Mouse (Mus musculus) left cerebral cortex, adult 2 months (tissue): ENCODE results near the gene Tldc1. TPM values are rescaled to one million over a fixed set of nuclear protein-coding genes. Genes with fewer than 3 reads are reported as not detected.

Experiments
- DNase-seq, 2 experiments: peaks; one replicate each; pipeline ENCODE4 v3.0.0; 2021 to 2022; ENCODE audit warnings: low spot score in 2 of 2, mixed read lengths in 1 of 2; ENCODE audit errors: extremely low spot score in 1 of 2
- H3K27ac ChIP-seq: fragments of 200-600 bp; 2 replicates; pipeline ENCODE4 v1.8.1; 2022
- H3K4me3 ChIP-seq: fragments of 200-600 bp; 2 replicates; pipeline ENCODE4 v1.8.1; 2022
- CTCF ChIP-seq: fragments of 200-600 bp; IDR thresholded peaks from 2 replicates; pipeline ENCODE4 v1.8.1; 2022; ENCODE audit warnings: antibody characterized with exemption, mild to moderate bottlenecking, moderate library complexity
- intact Hi-C: fragments of 180-260 bp; cut with DNase I; formaldehyde crosslinking; loops from one replicate; pipeline ENCODE4 v1.15.1; 2025
- total RNA-seq, 2 experiments: library from RNA; stranded (reverse); gene quantifications; 2 replicates each; pipeline ENCODE4 v1.2.3; 2021

Tldc1 gene
- total RNA-seq, 2 experiments from 2014 or later: 13.6 to 13.7 TPM

DNA sequence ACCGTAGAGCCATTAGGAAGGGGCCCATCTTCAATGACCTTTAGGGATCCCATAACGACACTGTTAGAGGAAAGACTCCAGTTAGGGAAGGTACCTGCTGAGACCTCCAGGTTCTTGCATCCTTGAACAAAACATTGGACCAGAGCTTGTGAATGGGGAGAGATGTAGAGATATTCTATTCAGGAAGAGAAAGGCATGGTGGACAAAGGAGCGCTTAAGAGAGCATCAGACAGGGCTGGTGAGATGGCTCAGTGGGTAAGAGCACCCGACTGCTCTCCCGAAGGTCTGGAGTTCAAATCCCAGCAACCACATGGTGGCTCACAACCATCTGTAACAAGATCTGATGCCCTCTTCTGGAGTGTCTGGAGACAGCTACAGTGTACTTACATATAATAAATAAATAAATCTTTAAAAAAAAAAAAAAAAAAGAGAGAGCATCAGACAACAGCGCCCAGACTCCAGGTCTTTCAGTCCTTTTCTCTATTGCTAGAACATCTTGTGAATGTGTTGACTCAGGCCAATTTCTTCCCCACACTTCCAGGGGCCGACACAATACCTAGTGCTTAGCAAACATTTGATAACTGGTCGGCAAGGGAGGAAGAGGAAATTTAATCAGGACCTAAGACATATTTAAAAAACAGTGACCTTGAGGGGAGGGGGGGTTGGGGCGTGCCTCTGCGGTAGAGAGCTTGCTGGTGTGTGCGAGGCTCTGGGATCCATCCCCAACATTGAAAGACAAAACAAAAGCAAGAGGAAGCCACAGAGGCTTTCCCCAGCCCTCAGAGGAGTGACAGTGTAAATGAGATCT is 40.9 kb downstream of the Tldc1 start:
- Histone ChIP-seq H3K4me3 (no peak overlapping the region), H3K27ac (no peak overlapping the region)
- intact Hi-C loops: no loop called here
- no peak for DNase-seq
- TF ChIP-seq CTCF: no peak

GRCm38 (mm10) chr8:119736348-119736917 is 41.8 kb downstream of the Tldc1 start:
- H3K4me3 ChIP-seq: no peak overlapping the region
- DNase-seq: no peak
- no peak for TF ChIP-seq CTCF
- intact Hi-C loops: no loop called here
- no peak overlapping the region for H3K27ac ChIP-seq

DNA sequence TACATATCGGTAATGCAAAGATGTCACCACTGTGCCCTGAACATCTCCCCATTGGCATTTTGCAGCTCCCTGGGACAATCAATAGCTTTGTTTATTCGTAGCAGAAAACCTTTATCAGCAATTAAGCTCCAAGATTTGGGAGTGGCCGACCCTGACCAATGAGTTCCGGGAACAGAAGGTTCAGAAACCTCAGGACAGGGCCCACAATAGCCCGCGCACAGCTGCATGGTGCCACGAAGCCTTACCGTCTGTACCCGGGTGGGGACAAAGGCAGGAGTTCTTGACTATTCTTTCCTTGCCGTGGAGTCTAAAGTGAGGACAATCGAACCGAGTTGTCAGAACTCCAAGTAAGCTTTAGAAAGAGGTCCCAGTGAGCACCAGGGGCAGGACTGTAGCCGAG is 46.1 kb downstream of the Tldc1 start:
- no peak for DNase-seq
- TF ChIP-seq CTCF: no peak
- intact Hi-C loops: no loop called here
- Histone ChIP-seq H3K4me3 (no peak overlapping the region), H3K27ac (no peak overlapping the region)

DNA sequence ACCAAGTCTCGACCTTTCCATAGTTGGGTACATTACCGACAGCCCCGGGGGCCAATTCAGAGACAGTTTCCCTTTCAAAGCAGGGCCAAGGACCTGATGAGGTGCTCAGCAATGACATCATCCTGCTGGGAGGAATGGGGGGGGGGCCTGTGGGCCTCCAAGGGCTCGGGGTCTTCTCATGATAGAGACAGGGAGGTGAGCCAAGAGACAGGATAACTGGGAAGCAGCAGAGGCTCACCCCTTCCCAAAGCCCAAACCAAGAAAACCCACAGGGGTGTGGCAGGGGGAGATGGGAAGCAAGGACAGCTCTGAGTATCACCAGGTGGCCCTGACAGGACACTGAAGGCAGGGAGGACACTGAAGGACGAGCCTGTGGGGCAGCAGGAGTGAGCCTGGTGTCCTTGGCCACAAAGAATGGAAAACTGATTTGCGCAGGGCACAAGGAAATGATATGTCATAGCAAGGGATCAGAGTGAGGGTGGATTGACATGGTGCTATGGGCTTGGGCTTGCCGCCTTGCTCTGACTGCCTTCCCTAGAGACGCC is 49.8 kb downstream of the Tldc1 start:
- Histone ChIP-seq H3K4me3 (no peak overlapping the region), H3K27ac (no peak overlapping the region)
- intact Hi-C loops: no loop called here
- TF ChIP-seq CTCF: no peak
- DNase-seq: no peak

DNA sequence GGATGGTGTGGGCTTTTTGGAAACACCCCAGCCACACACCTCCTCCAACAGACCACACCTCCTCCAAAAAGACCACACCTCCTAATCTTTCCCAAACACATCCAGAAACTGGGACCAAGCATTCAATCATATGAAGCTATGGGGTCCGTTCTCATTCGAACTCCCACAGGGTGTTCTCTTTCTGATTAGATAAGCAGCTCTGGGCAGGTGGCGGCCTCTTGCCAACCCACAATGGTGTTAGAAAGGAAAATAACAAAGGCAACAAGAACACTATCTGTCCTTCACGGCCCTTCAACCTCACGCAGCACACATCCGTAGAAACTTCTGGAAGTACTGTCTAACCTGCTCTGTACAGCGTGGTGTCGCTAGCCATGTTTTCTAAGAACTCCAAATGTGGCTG is 51.1 kb downstream of the Tldc1 start:
- DNase-seq: no peak
- no peak for TF ChIP-seq CTCF
- Histone ChIP-seq H3K27ac (no peak overlapping the region), H3K4me3 (no peak overlapping the region)
- intact Hi-C loops: no loop called here

GRCm38 (mm10) chr8:119724596-119724995 is 53.6 kb downstream of the Tldc1 start:
- no peak for TF ChIP-seq CTCF
- no peak for DNase-seq
- Histone ChIP-seq H3K27ac (no peak overlapping the region), H3K4me3 (no peak overlapping the region)
- intact Hi-C loops: no loop called here

GRCm38 (mm10) chr8:119723676-119724075 is 54.5 kb downstream of the Tldc1 start:
- no peak for DNase-seq
- Histone ChIP-seq H3K27ac (no peak overlapping the region), H3K4me3 (no peak overlapping the region)
- no peak for TF ChIP-seq CTCF
- intact Hi-C loops: no loop called here

DNA sequence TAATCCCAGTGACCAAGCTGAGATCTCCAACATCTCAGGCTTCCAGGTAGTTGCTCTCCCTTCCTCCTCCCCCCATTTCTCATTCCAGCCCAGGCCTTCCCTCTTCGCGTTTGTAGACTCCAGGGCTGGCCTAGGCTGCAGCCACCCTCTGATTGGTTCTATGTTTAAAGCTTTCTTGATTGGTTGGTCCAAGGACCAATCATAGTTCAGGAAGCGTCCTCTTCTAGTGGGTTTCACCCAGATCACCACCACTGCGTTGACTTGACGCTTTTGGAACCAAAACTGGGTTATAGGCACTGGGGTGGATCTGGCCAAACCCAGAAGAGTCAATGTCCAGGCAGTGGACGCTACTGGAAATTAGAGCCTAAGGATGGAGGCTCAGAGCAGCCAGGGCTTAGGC is 55.9 kb downstream of the Tldc1 start:
- DNase-seq: no peak
- Histone ChIP-seq H3K27ac (no peak overlapping the region), H3K4me3 (no peak overlapping the region)
- intact Hi-C loops: no loop called here
- no peak for TF ChIP-seq CTCF

- TF ChIP-seq CTCF: no peak
- intact Hi-C loops: no loop called here
- peak overlapping the region; percentile 76 for H3K27ac ChIP-seq
Measured at GRCm38 (mm10) chr8:119719011-119719501, 59.2 kb downstream of the Tldc1 start.

DNA sequence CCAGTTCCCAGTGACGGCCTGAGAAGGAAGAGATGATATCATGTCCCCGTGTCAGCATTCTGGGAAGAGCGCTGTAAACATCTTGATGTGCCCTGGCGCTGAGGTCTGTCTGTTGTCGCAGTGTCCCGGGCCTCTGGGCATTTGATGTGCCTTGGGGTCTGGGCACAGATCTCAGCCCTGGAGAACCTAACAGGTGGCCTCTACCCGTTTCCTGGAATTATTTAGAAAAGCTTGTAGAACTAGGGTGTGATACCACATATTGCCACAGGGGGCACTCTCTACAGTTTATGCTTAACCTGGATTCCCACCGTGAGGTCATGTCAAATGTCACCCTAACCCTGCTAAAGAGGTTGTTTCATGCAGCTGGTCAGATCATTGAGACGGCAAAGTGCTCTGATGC is 60.5 kb downstream of the Tldc1 start:
- Histone ChIP-seq H3K4me3 (no peak overlapping the region), H3K27ac (no peak overlapping the region)
- no peak for DNase-seq
- TF ChIP-seq CTCF: peak; percentile 61
- intact Hi-C loops: no loop called here

More at GRCm38 (mm10) chr8:119719011-119719501, 59.2 kb downstream of the Tldc1 start:
- 0 out of 2 replicates have a peak overlapping the region, but pooled peaks have one; percentile 13 for H3K4me3 ChIP-seq
- peak; percentile 16 to 47 for DNase-seq

DNA sequence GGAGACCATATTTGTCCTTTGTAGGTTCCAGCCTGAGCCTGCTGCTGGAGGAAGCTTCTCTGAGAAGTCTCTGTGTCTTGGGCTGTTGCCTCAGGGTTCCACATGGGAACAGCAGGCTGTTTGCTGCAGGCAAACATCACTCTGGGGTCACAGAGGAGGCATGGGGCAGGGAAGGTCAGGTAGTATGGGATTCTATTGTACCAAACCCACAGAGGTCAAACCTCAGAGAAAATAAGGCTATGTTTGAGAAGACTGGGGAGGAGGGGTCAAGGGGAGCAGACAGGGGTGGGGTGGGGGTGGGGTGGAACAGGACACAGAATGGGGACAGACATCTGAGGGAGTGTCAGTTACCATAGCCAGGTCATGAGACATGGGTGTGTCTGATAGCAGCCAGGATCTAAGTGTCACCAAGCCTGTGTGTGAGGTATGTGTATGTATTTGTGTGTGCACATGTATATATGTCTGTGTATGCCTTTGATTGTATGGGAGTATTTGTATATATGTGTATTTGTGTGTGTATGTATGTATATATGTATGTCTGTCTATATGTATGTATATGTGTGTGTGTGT is 61.4 kb downstream of the Tldc1 start:
- intact Hi-C loops: no loop called here
- Histone ChIP-seq H3K27ac (no peak overlapping the region), H3K4me3 (no peak overlapping the region)
- no peak for TF ChIP-seq CTCF
- DNase-seq: no peak

DNA sequence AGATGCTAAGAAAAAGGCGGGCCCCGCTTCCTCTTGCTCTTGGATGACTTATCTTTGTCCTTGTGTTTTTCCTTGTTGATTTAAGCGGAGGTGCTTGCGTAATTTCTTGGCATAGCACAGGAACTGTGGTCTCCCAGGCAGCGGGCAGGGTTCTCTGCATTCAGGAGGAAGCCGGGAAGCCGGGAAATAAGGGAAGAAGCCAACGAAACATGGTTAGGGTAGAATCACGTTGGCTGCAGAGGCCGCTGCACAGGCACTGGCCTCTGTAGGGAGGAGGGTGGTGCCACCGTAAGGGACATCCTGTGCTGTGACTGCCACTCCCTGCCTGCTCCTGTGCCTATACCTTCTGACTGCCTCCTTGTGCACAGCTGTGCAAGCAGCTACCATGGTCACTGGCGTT is 63.0 kb downstream of the Tldc1 start:
- no peak for TF ChIP-seq CTCF
- no peak overlapping the region for H3K4me3 ChIP-seq
- DNase-seq: no peak
- H3K27ac ChIP-seq: no peak overlapping the region
- intact Hi-C loops: no loop called here
